Mouse (Mus musculus): Measurements from ENCODE around the gene 2310057N15Rik. TPM values are rescaled to one million over a fixed set of nuclear protein-coding genes. Genes with fewer than 3 reads are reported as not detected.
"Not testable (repeated sequence)": the region's sequence is repeated elsewhere in the genome, so short reads cannot be mapped to it uniquely, and the experiment has no call there.

2310057N15Rik gene
- not detected in 2 replicates for polyA plus RNA-seq (2016; fragmentation: Nextera tagmentation; extraction: Ambion mirVana)

- Histone ChIP-seq H3K9me3 (no peaks in the 10 kb centered on the region), H3K4me1 (no peaks in the 10 kb centered on the region), H3K27me3 (ENCODE audit: poor library complexity, severe bottlenecking) (no peaks in the 10 kb centered on the region), H3K27ac (no peak within 1 kb of the TSS), H3K4me3 (no peak within 1 kb of the TSS), H3K36me3 (replicated peaks) (no peaks in the 10 kb centered on the region)
- no peak for DNase-seq (ENCODE audit: extremely low spot score, low spot score)
- WGBS = 94% methylated on average over 2 of the region's 2 CpGs
Observed at GRCm38 (mm10) chr16:88774106-88774505, at the start of gene 2310057N15Rik. Gene 2310057N15Rik, minus strand, starts transcription at chr16:88774206.

DNA sequence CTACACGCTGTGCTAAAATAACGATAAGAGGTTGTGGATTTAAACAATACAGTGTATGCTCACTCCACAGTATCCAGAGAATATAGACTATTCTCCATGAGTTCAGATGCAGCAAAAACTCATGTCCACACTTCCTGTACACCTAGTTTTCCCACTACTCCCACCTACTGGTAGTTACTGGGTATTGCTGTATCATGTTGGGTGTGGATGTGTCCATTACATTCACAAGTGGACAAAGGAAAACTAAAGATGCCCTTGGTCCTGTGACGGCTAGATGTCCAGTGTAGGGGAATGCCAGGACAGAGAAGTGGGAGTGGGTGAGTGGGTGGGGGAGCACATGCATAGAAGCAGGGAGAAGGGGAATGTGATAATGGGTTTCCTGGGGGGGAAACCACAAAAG lies 49.7 kb upstream of the 2310057N15Rik start:
- no peak overlapping the region for H3K4me3 ChIP-seq
- no peaks in the 10 kb centered on the region for H3K36me3 ChIP-seq (replicated peaks)
- no peaks in the 10 kb centered on the region for H3K27me3 ChIP-seq (ENCODE audit: poor library complexity, severe bottlenecking)
- no peak overlapping the region for H3K27ac ChIP-seq
- H3K9me3 ChIP-seq = no peaks in the 10 kb centered on the region
- 81% methylated on average over 3 of the region's 3 CpGs for WGBS
- H3K4me1 ChIP-seq = no peaks in the 10 kb centered on the region
- no peak for DNase-seq (ENCODE audit: extremely low spot score, low spot score)

DNA sequence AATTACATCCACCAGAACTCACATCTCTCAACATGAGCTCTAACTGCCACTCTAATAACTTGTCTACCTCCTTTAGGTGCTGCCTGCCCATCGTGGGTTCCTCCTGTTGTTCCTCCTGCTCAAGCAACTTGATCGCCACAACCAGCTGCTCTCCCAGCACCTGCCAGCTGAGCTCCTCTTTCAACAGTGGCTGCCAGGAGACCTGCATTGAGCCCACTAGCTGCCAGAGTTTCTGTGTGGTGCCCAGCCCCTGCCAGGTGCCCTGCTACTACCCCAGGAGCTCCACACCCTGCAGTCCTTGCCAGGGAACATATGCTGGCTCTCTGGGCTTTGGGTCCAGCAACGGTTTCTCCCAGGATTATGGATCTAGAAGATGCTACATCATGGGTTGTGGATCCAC lies 46.1 kb upstream of the 2310057N15Rik start, which contains the start of gene Krtap15:
Gene Krtap15 (plus strand): TSS at position 150 of the 400 bp plus-strand sequence.
- no peak within 1 kb of the TSS for H3K4me3 ChIP-seq
- WGBS = 88% methylated on average over 3 of the region's 3 CpGs

DNA sequence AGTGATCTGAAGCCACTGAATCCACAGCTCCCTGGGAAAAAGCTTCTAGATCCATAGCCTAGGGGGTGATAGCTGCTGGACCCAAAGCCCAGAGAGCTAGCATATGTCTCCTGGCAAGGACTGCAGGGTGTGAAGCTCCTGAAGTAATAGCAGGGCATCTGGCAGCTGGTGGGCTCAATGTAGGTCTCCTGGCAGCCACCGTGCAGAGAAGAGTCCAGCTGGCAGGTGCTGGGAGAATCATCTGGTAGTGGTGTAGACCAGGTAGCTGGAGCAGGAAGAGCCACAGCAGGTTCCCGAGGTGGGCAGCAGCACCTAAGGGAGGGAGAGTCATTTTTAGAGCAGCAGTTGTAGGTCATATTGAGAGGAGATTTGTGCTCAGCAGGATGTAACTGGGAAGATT lies 37.8 kb upstream of the 2310057N15Rik start, which contains the start of gene Gm20741:
Gene Gm20741 (minus strand): TSS at position 394 of the 400 bp plus-strand sequence.
- no peak for DNase-seq (ENCODE audit: extremely low spot score, low spot score)
- 81% methylated on average over 2 of the region's 2 CpGs for WGBS
- Histone ChIP-seq H3K9me3 (no peaks in the 10 kb centered on the region), H3K36me3 (replicated peaks) (no peaks in the 10 kb centered on the region), H3K27ac (no peak within 1 kb of the TSS), H3K27me3 (ENCODE audit: poor library complexity, severe bottlenecking) (no peaks in the 10 kb centered on the region), H3K4me1 (no peaks in the 10 kb centered on the region), H3K4me3 (no peak within 1 kb of the TSS)

More for the DNA sequence above, 46.1 kb upstream of the 2310057N15Rik start, which contains the start of gene Krtap15:
- no peak within 1 kb of the TSS for H3K27ac ChIP-seq
- DNase-seq (ENCODE audit: extremely low spot score, low spot score) = no peak
- no peaks in the 10 kb centered on the region for H3K27me3 ChIP-seq (ENCODE audit: poor library complexity, severe bottlenecking)
- H3K4me1 ChIP-seq = no peaks in the 10 kb centered on the region
- no peaks in the 10 kb centered on the region for H3K36me3 ChIP-seq (replicated peaks)
- no peaks in the 10 kb centered on the region for H3K9me3 ChIP-seq

- Histone ChIP-seq H3K9me3 (no peaks in the 10 kb centered on the region), H3K27ac (no peak overlapping the region)
- 91% methylated on average over 2 of the region's 2 CpGs for WGBS
Observed at GRCm38 (mm10) chr16:88786786-88787185, 12.8 kb upstream of the 2310057N15Rik start.

GRCm38 (mm10) chr16:88777596-88777995 lies 3.6 kb upstream of the 2310057N15Rik start, which contains the start of gene Gm5965:
Gene Gm5965, plus strand, starts transcription at chr16:88777896.
- no peak for DNase-seq (ENCODE audit: extremely low spot score, low spot score)
- H3K4me3 ChIP-seq = no peak within 1 kb of the TSS
- whole genome bisulfite sequencing = 85% methylated on average over 6 of the region's 6 CpGs
- no peaks in the 10 kb centered on the region for H3K9me3 ChIP-seq
- no peak within 1 kb of the TSS for H3K27ac ChIP-seq
- no peaks in the 10 kb centered on the region for H3K4me1 ChIP-seq
- H3K27me3 ChIP-seq (ENCODE audit: poor library complexity, severe bottlenecking) = no peaks in the 10 kb centered on the region
- H3K36me3 ChIP-seq (replicated peaks) = no peaks in the 10 kb centered on the region

More at GRCm38 (mm10) chr16:88786786-88787185, 12.8 kb upstream of the 2310057N15Rik start:
- H3K27me3 ChIP-seq (ENCODE audit: poor library complexity, severe bottlenecking) = no peaks in the 10 kb centered on the region
- H3K4me3 ChIP-seq = no peak overlapping the region
- H3K4me1 ChIP-seq = no peaks in the 10 kb centered on the region
- H3K36me3 ChIP-seq (replicated peaks) = no peaks in the 10 kb centered on the region
- DNase-seq (ENCODE audit: extremely low spot score, low spot score) = no peak

DNA sequence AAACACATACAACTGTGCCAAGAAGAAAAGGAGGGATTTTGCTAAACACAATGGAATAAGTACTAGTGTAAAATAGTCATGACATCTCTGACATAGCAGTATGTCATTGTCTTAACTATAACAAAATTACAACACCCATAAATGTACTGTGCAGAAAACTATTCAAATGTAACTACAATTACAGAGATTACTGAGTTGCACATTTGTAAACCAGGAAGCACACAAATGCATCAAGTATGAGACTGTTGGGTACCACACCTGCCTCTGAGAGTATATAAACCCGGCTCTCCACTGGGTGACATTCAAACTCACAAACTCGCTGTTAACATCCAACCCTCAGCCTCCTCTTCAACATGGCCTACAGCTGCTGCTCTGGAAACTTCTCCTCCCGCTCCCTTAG lies 15.5 kb downstream of the 2310057N15Rik start, which contains the start of gene 2310034C09Rik:
Gene 2310034C09Rik (plus strand): TSS at position 301 of the 400 bp plus-strand sequence.
- not testable (repeated sequence) for H3K9me3 ChIP-seq; DNase-seq (ENCODE audit: extremely low spot score, low spot score); H3K4me1 ChIP-seq; H3K27me3 ChIP-seq (ENCODE audit: poor library complexity, severe bottlenecking); H3K4me3 ChIP-seq; H3K36me3 ChIP-seq (replicated peaks); H3K27ac ChIP-seq
- WGBS = 98% methylated on average over 3 of the region's 3 CpGs

GRCm38 (mm10) chr16:88751535-88751934 lies 22.5 kb downstream of the 2310057N15Rik start, which contains the start of gene Krtap13:
Gene Krtap13, minus strand, starts transcription at chr16:88751635.
- not testable (repeated sequence) for DNase-seq (ENCODE audit: extremely low spot score, low spot score); H3K27me3 ChIP-seq (ENCODE audit: poor library complexity, severe bottlenecking); H3K27ac ChIP-seq; H3K9me3 ChIP-seq; H3K4me1 ChIP-seq; H3K4me3 ChIP-seq; H3K36me3 ChIP-seq (replicated peaks)
- WGBS = 81% methylated on average over 3 of the region's 3 CpGs

- H3K9me3 ChIP-seq = no peaks in the 10 kb centered on the region
- no peak overlapping the region for H3K27ac ChIP-seq
- H3K4me3 ChIP-seq = no peak overlapping the region
- no peak for DNase-seq (ENCODE audit: extremely low spot score, low spot score)
- no peaks in the 10 kb centered on the region for H3K4me1 ChIP-seq
- no peaks in the 10 kb centered on the region for H3K27me3 ChIP-seq (ENCODE audit: poor library complexity, severe bottlenecking)
- WGBS = 79% methylated on average over 4 of the region's 4 CpGs
- H3K36me3 ChIP-seq (replicated peaks) = no peaks in the 10 kb centered on the region
Observed at GRCm38 (mm10) chr16:88747943-88748342, 26.1 kb downstream of the 2310057N15Rik start.

DNA sequence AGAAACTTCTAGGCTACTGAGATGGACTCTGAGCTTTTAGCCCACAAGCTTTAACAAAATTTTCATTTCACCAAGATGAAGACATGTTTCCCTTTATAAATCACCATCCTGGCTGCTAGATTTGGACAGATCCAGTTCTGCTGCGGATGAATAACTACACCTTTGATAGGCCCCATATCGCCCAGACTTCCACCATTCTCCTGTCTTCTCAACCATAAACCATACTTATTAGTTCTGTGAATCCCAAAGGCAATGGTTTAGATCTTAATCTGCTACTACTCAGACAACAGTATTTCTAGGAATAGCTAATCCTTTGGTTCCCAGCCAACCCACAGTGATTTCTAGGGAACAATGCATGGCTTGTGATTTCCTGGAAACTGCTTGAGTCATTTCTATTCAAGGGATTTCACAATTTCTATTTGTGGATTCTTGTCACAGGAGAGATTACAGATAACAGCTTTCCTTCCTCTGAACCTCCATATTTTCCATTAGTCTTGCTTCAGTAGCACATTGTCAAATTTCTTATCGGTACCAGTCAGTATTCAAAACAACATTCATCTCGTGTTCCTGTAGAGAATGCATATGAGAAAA lies 29.2 kb downstream of the 2310057N15Rik start:
- Histone ChIP-seq H3K36me3 (replicated peaks) (no peaks in the 10 kb centered on the region), H3K9me3 (no peaks in the 10 kb centered on the region), H3K4me1 (no peaks in the 10 kb centered on the region), H3K4me3 (no peak overlapping the region), H3K27ac (no peak overlapping the region), H3K27me3 (ENCODE audit: poor library complexity, severe bottlenecking) (no peaks in the 10 kb centered on the region)
- DNase-seq (ENCODE audit: extremely low spot score, low spot score) = no peak
- WGBS = 89% methylated on average over 4 of the region's 4 CpGs

- Histone ChIP-seq H3K9me3 (no peaks in the 10 kb centered on the region), H3K4me3 (no peak overlapping the region), H3K27ac (no peak overlapping the region), H3K27me3 (ENCODE audit: poor library complexity, severe bottlenecking) (no peaks in the 10 kb centered on the region), H3K36me3 (replicated peaks) (no peaks in the 10 kb centered on the region), H3K4me1 (no peaks in the 10 kb centered on the region)
- 88% methylated on average over 2 of the region's 2 CpGs for WGBS
- no peak for DNase-seq (ENCODE audit: extremely low spot score, low spot score)
Observed at GRCm38 (mm10) chr16:88735391-88735790, 38.6 kb downstream of the 2310057N15Rik start.

- WGBS = 88% methylated on average over 4 of the region's 4 CpGs
- no peaks in the 10 kb centered on the region for H3K27me3 ChIP-seq (ENCODE audit: poor library complexity, severe bottlenecking)
Observed at GRCm38 (mm10) chr16:88728812-88729275, 45.2 kb downstream of the 2310057N15Rik start, which contains the start of gene Krtap13-1. Gene Krtap13-1, plus strand, starts transcription at chr16:88728862.

More at GRCm38 (mm10) chr16:88728812-88729275, 45.2 kb downstream of the 2310057N15Rik start, which contains the start of gene Krtap13-1:
- H3K27ac ChIP-seq = no peak within 1 kb of the TSS
- no peaks in the 10 kb centered on the region for H3K4me1 ChIP-seq
- H3K4me3 ChIP-seq = no peak within 1 kb of the TSS
- H3K9me3 ChIP-seq = no peaks in the 10 kb centered on the region
- DNase-seq (ENCODE audit: extremely low spot score, low spot score) = no peak
- no peaks in the 10 kb centered on the region for H3K36me3 ChIP-seq (replicated peaks)
